ENCODE assay signal across 17 mouse cellular contexts in genomic region chr6:54918521-54918920, GRCm38 (mm10). TPM values are rescaled to one million over a fixed set of nuclear protein-coding genes. Genes with fewer than 3 reads are reported as not detected.
A peak's percentile ranks its signal among the peaks of the same experiment; 100 is the strongest.
DNase-seq lines count a peak whose midpoint lies in the region; ATAC-seq lines count a peak whose summit lies in the region.
"Had no signal": no experiment of that assay in that cellular context is flagged by ENCODE, and none has a peak within 500 bp of the region (broad histone marks: within the 10 kb centered on the region; RNA-seq: fewer than 3 reads in every experiment).

No protein-coding gene starts in this region.

- H3K9ac ChIP-seq in heart, embryonic 12.5 days: no peak overlapping the region

- H3K4me3 ChIP-seq in heart, embryonic 12.5 days: no peak overlapping the region
- H3K4me3 ChIP-seq in heart, embryonic 10.5 days: no peak overlapping the region

- no peak overlapping the region for H3K4me2 ChIP-seq in heart, embryonic 12.5 days

- H3K4me1 ChIP-seq in heart, embryonic 12.5 days (replicated peaks): no peaks in the 10 kb centered on the region
- no peaks in the 10 kb centered on the region for H3K4me1 ChIP-seq in heart, embryonic 10.5 days

- no peak overlapping the region for H3K27ac ChIP-seq in heart, embryonic 12.5 days (ENCODE audit: poor library complexity, severe bottlenecking)
- H3K27ac ChIP-seq in heart, embryonic 10.5 days: no peak overlapping the region

- WGBS in heart, embryonic 12.5 days: 82% methylated on average over 5 of the region's 5 CpGs
- 77% methylated on average over 5 of the region's 5 CpGs for WGBS in heart, embryonic 10.5 days

- ATAC-seq in heart, embryonic 12.5 days (ENCODE audit: insufficient number of reproducible peaks, low FRiP score): no peak
- ATAC-seq: Patski had no signal

- no peaks in the 10 kb centered on the region for H3K36me3 ChIP-seq in heart, embryonic 12.5 days
- no peaks in the 10 kb centered on the region for H3K36me3 ChIP-seq in heart, embryonic 10.5 days
- H3K36me3 ChIP-seq: G1E had no signal

- no peaks in the 10 kb centered on the region for H3K27me3 ChIP-seq in heart, embryonic 12.5 days (replicated peaks)
- H3K27me3 ChIP-seq in heart, embryonic 10.5 days (ENCODE audit: insufficient read depth, poor library complexity, severe bottlenecking): no peaks in the 10 kb centered on the region
- H3K27me3 ChIP-seq: CH12.LX, Patski had no signal

- peak; percentile 61 for DNase-seq in heart, adult 11 months
- peak; percentile 73 for DNase-seq in heart, embryonic 10.5 days (ENCODE audit: low spot score)
- no peak for DNase-seq in heart, postnatal 4 days
- DNase-seq: adrenal gland, adult 2 months; adrenal gland, adult 8-10 months; adrenal gland, postnatal 10 days; adrenal gland, postnatal 14 days; adrenal gland, postnatal 25 days; adrenal gland, postnatal 36 days; B cell, adult 2 months; cerebellum, adult 11 months; cerebellum, adult 11-12 months; cerebellum, adult 18-20 months had no signal

- no peaks in the 10 kb centered on the region for H3K9me3 ChIP-seq in heart, embryonic 12.5 days (replicated peaks)
- H3K9me3 ChIP-seq in heart, embryonic 10.5 days: no peaks in the 10 kb centered on the region
- H3K9me3 ChIP-seq: G1E had no signal

RNA-seq across cellular contexts. Expression of gene Nod1, which starts 53.9 kb away (rescaled TPM):
- polyA plus RNA-seq in heart, embryonic 12.5 days (2016; fragmentation: Nextera tagmentation; extraction: Ambion mirVana): 4.1 and 4.2 TPM in 2 replicates
- 3.6 and 3.8 TPM in 2 replicates for polyA plus RNA-seq in heart, embryonic 10.5 days (2016; fragmentation: Nextera tagmentation; extraction: Ambion mirVana)
- 10 to 100 TPM in 1 of 2 experiments, 1 to 10 TPM in 1; 9.3 to 10.3 TPM for total RNA-seq in heart, postnatal 4 days (2021)
